Comparison of ENCODE assay signal across 8 mouse cellular contexts in genomic region chr6:90716066-90716704, GRCm38 (mm10).
DNase-seq lines count a peak whose midpoint lies in the region; ATAC-seq lines count a peak whose summit lies in the region.

No protein-coding gene starts in this region.

- peak overlapping the region; percentile 52 for H3K4me3 ChIP-seq in forebrain, embryonic 12.5 days (replicated peaks)
- H3K4me3 ChIP-seq in limb, embryonic 12.5 days (replicated peaks): peak overlapping the region; percentile 80
- peak overlapping the region; percentile 68 for H3K4me3 ChIP-seq in midbrain, embryonic 12.5 days

- no peaks in the 10 kb centered on the region for H3K36me3 ChIP-seq in forebrain, embryonic 12.5 days (replicated peaks)
- peaks cover 3% of the 10 kb centered on the region; the same call in 1 of the 2 replicates for H3K36me3 ChIP-seq in limb, embryonic 12.5 days
- no peaks in the 10 kb centered on the region for H3K36me3 ChIP-seq in midbrain, embryonic 12.5 days

- no peaks in the 10 kb centered on the region for H3K9me3 ChIP-seq in forebrain, embryonic 12.5 days
- H3K9me3 ChIP-seq in limb, embryonic 12.5 days: no peaks in the 10 kb centered on the region
- H3K9me3 ChIP-seq in midbrain, embryonic 12.5 days: no peaks in the 10 kb centered on the region

- peak; percentile 89 for DNase-seq in ES-CJ7 (ENCODE audit: low read depth, low spot score)
- DNase-seq in adrenal gland, postnatal 10 days: peak; percentile 93
- DNase-seq in heart, postnatal 36 days: peak; percentile 84 to 85
- peak; percentile 82 to 92 for DNase-seq in spleen, postnatal 4 days (ENCODE audit: low spot score in 2 of 2)
- no peak for DNase-seq in cerebellum, adult 11-12 months

- peak overlapping the region; percentile 56 for H3K27ac ChIP-seq in forebrain, embryonic 12.5 days
- H3K27ac ChIP-seq in limb, embryonic 12.5 days: peak overlapping the region; percentile 88
- H3K27ac ChIP-seq in midbrain, embryonic 12.5 days (replicated peaks): peak overlapping the region; percentile 75

- ATAC-seq in forebrain, embryonic 12.5 days (ENCODE audit: low FRiP score): peak; percentile 79
- ATAC-seq in limb, embryonic 12.5 days (ENCODE audit: insufficient number of reproducible peaks, insufficient read depth, low FRiP score, low TSS enrichment, low read depth): peak; percentile 72
- peak; percentile 76 for ATAC-seq in midbrain, embryonic 12.5 days (ENCODE audit: low FRiP score, low read depth)

- H3K4me2 ChIP-seq in forebrain, embryonic 12.5 days: peak overlapping the region; percentile 85
- peak overlapping the region; percentile 89 for H3K4me2 ChIP-seq in limb, embryonic 12.5 days
- peak overlapping the region; percentile 92 for H3K4me2 ChIP-seq in midbrain, embryonic 12.5 days (replicated peaks)

- peak overlapping the region; percentile 67 for H3K9ac ChIP-seq in forebrain, embryonic 12.5 days
- H3K9ac ChIP-seq in limb, embryonic 12.5 days (replicated peaks): peak overlapping the region; percentile 85
- peak overlapping the region; percentile 77 for H3K9ac ChIP-seq in midbrain, embryonic 12.5 days (replicated peaks)

- H3K4me1 ChIP-seq in forebrain, embryonic 12.5 days: peaks cover 57% of the 10 kb centered on the region
- H3K4me1 ChIP-seq in limb, embryonic 12.5 days (replicated peaks): peaks cover 59% of the 10 kb centered on the region
- H3K4me1 ChIP-seq in midbrain, embryonic 12.5 days: peaks cover 63% of the 10 kb centered on the region

- no peaks in the 10 kb centered on the region for H3K27me3 ChIP-seq in forebrain, embryonic 12.5 days
- no peaks in the 10 kb centered on the region; the same call in 1 of the 2 replicates for H3K27me3 ChIP-seq in limb, embryonic 12.5 days
- no peaks in the 10 kb centered on the region for H3K27me3 ChIP-seq in midbrain, embryonic 12.5 days

- WGBS in forebrain, embryonic 12.5 days: under 1% methylated on average over 49 of the region's 49 CpGs
- WGBS in limb, embryonic 12.5 days: under 1% methylated on average over 49 of the region's 49 CpGs
- 1% methylated on average over 49 of the region's 49 CpGs for WGBS in midbrain, embryonic 12.5 days

- intact Hi-C loops in heart, postnatal 36 days (cut with DNase I): no loop called here
